ENCODE assay signal across 8 mouse cellular contexts in genomic region chr4:21727615-21728165, GRCm38 (mm10). TPM values are rescaled to one million over a fixed set of nuclear protein-coding genes. Genes with fewer than 3 reads are reported as not detected.
A peak's percentile ranks its signal among the peaks of the same experiment; 100 is the strongest.
DNase-seq lines count a peak whose midpoint lies in the region; ATAC-seq lines count a peak whose summit lies in the region.

Ccnc (plus strand) TSS chr4:21727701.

- no peaks in the 10 kb centered on the region for H3K9me3 ChIP-seq in heart, embryonic 13.5 days
- no peaks in the 10 kb centered on the region for H3K9me3 ChIP-seq in liver, embryonic 12.5 days (replicated peaks)
- no peaks in the 10 kb centered on the region for H3K9me3 ChIP-seq in stomach, embryonic 15.5 days

- no peaks in the 10 kb centered on the region for H3K4me1 ChIP-seq in brown adipose tissue, adult 24 weeks (ENCODE audit: control insufficient read depth, insufficient read depth, insufficient read length, low read length)
- peaks cover 5% of the 10 kb centered on the region for H3K4me1 ChIP-seq in heart, embryonic 13.5 days
- H3K4me1 ChIP-seq in liver, embryonic 12.5 days = peaks cover 11% of the 10 kb centered on the region
- peaks cover 3% of the 10 kb centered on the region; the same call in 1 of the 2 replicates for H3K4me1 ChIP-seq in stomach, embryonic 15.5 days

- peak within 1 kb of the TSS; percentile 83 for H3K4me2 ChIP-seq in heart, embryonic 13.5 days
- H3K4me2 ChIP-seq in liver, embryonic 12.5 days = peak within 1 kb of the TSS; percentile 87
- H3K4me2 ChIP-seq in stomach, embryonic 15.5 days = peak within 1 kb of the TSS; percentile 72

- WGBS in heart, embryonic 13.5 days = under 1% methylated on average over 37 of the region's 37 CpGs
- WGBS in liver, embryonic 12.5 days (ENCODE audit: insufficient replicate concordance) = under 1% methylated on average over 37 of the region's 37 CpGs
- WGBS in stomach, embryonic 15.5 days = under 1% methylated on average over 37 of the region's 37 CpGs

- peaks cover 4% of the 10 kb centered on the region for H3K36me3 ChIP-seq in heart, embryonic 13.5 days
- peaks cover 1% of the 10 kb centered on the region for H3K36me3 ChIP-seq in liver, embryonic 12.5 days
- no peaks in the 10 kb centered on the region for H3K36me3 ChIP-seq in stomach, embryonic 15.5 days

- peak; percentile 89 for ATAC-seq in heart, embryonic 13.5 days (ENCODE audit: extremely low read depth, insufficient number of reproducible peaks, low FRiP score, low TSS enrichment)
- ATAC-seq in liver, embryonic 12.5 days = peak; percentile 99
- ATAC-seq in stomach, embryonic 15.5 days (ENCODE audit: insufficient read depth, low FRiP score, low read depth) = peak; percentile 100

- DNase-seq in CD4-positive, CD25-positive, alpha-beta regulatory T cell, adult 2 months (ENCODE audit: low read depth, low spot score) = peak; percentile 94
- DNase-seq in fat pad, adult 2 months (ENCODE audit: extremely low read depth, low read depth, low spot score) = peak; percentile 3
- DNase-seq in kidney, postnatal 10 days = peak; percentile 94
- DNase-seq in natural killer cell, adult 2 months (ENCODE audit: low spot score in 2 of 2) = peak; percentile 84

- peak within 1 kb of the TSS; percentile 56; the same call in 1 of the 2 replicates for H3K27ac ChIP-seq in brown adipose tissue, adult 24 weeks (replicated peaks; ENCODE audit: low read depth, low read length)
- H3K27ac ChIP-seq in heart, embryonic 13.5 days (replicated peaks) = peak within 1 kb of the TSS; percentile 81
- peak within 1 kb of the TSS; percentile 84 for H3K27ac ChIP-seq in liver, embryonic 12.5 days
- peak within 1 kb of the TSS; percentile 86 for H3K27ac ChIP-seq in stomach, embryonic 15.5 days

- peak within 1 kb of the TSS; percentile 90 for H3K9ac ChIP-seq in heart, embryonic 13.5 days
- H3K9ac ChIP-seq in liver, embryonic 12.5 days = peak within 1 kb of the TSS; percentile 84
- H3K9ac ChIP-seq in stomach, embryonic 15.5 days = peak within 1 kb of the TSS; percentile 48; the same call in 1 of the 2 replicates

- peaks cover 2% of the 10 kb centered on the region; the same call in 1 of the 2 replicates for H3K27me3 ChIP-seq in heart, embryonic 13.5 days (replicated peaks)
- 0 out of 2 replicates have a peak, but pooled peaks cover 7% of the 10 kb centered on the region for H3K27me3 ChIP-seq in liver, embryonic 12.5 days (replicated peaks)
- H3K27me3 ChIP-seq in stomach, embryonic 15.5 days (replicated peaks) = no peaks in the 10 kb centered on the region

- H3K4me3 ChIP-seq in brown adipose tissue, adult 24 weeks (ENCODE audit: insufficient read depth, low read depth, low read length) = peak within 1 kb of the TSS; percentile 91
- peak within 1 kb of the TSS; percentile 78 for H3K4me3 ChIP-seq in heart, embryonic 13.5 days
- peak within 1 kb of the TSS; percentile 89 for H3K4me3 ChIP-seq in liver, embryonic 12.5 days
- peak within 1 kb of the TSS; percentile 90 for H3K4me3 ChIP-seq in stomach, embryonic 15.5 days (replicated peaks)

RNA-seq across cellular contexts. Expression of gene Ccnc, which starts in this region (rescaled TPM):
- polyA plus RNA-seq in brown adipose tissue, adult 24 weeks (2012; ENCODE audit: insufficient read depth, insufficient read length, missing spikeins) = 25.5 and 30.2 TPM in 2 replicates
- 25.7 and 26.7 TPM in 2 replicates for polyA plus RNA-seq in heart, embryonic 13.5 days (2015; fragmentation: Nextera tagmentation; extraction: Ambion mirVana)
- 27.1 and 29.1 TPM in 2 replicates for polyA plus RNA-seq in liver, embryonic 12.5 days (2016; fragmentation: Nextera tagmentation; extraction: Ambion mirVana)
- polyA plus RNA-seq in stomach, embryonic 15.5 days (2015; fragmentation: Nextera tagmentation; extraction: Ambion mirVana) = 38.0 and 39.5 TPM in 2 replicates

Comparison
In these comparisons a context has a peak if more than half of its experiments do, and no peak if none do; other contexts are left out.
1. Peak in every context shown above with its lines: DNase-seq, ATAC-seq, H3K4me3 ChIP-seq and H3K27ac ChIP-seq.
2. DNase-seq: peak in every context shown above with its lines; median percentile 94 in CD4-positive, CD25-positive, alpha-beta regulatory T cell, adult 2 months; 94 in kidney, postnatal 10 days; 84 in natural killer cell, adult 2 months; 3 in fat pad, adult 2 months.